Comparison of ENCODE assay signal across 21 mouse cellular contexts in genomic region chr8:124929006-124929405, GRCm38 (mm10). TPM values are rescaled to one million over a fixed set of nuclear protein-coding genes. Genes with fewer than 3 reads are reported as not detected.
DNase-seq lines count a peak whose midpoint lies in the region; ATAC-seq and TF ChIP-seq lines count a peak whose summit lies in the region.
"Had no signal": no experiment of that assay in that cellular context is flagged by ENCODE, and none has a peak within 500 bp of the region (broad histone marks: within the 10 kb centered on the region; RNA-seq: fewer than 3 reads in every experiment).

No protein-coding gene starts in this region.

- H3K4me3 ChIP-seq in heart, adult 2 months = no peak overlapping the region
- H3K4me3 ChIP-seq in heart, embryonic 16.5 days (ENCODE audit: low read length) = no peak overlapping the region
- H3K4me3 ChIP-seq: embryonic facial prominence, embryonic 15.5 days; erythroblast, embryonic 14.5 days; forebrain, embryonic 10.5 days; forebrain, embryonic 15.5 days; heart, embryonic 15.5 days; hindbrain, embryonic 10.5 days; intestine, embryonic 15.5 days had no signal

- H3K27ac ChIP-seq in heart, adult 2 months = peak overlapping the region; percentile 91
- no peak overlapping the region for H3K27ac ChIP-seq in heart, embryonic 16.5 days (ENCODE audit: low read length)
- H3K27ac ChIP-seq: embryonic facial prominence, embryonic 15.5 days; forebrain, embryonic 10.5 days; forebrain, embryonic 15.5 days; hindbrain, embryonic 10.5 days; hindbrain, embryonic 14.5 days; intestine, embryonic 15.5 days had no signal

- H3K4me1 ChIP-seq in heart, adult 2 months (ENCODE audit: control insufficient read depth, insufficient read depth, low read length) = peaks cover 45% of the 10 kb centered on the region
- H3K4me1 ChIP-seq in heart, embryonic 16.5 days (ENCODE audit: control insufficient read depth, insufficient read depth, low read length) = peaks cover 62% of the 10 kb centered on the region
- H3K4me1 ChIP-seq: forebrain, embryonic 10.5 days had no signal

- no peaks in the 10 kb centered on the region for H3K27me3 ChIP-seq in heart, adult 2 months (ENCODE audit: control insufficient read depth, insufficient read depth, low read length)
- no peaks in the 10 kb centered on the region for H3K27me3 ChIP-seq in heart, embryonic 16.5 days (ENCODE audit: control insufficient read depth, insufficient read depth, low read length)
- H3K27me3 ChIP-seq: embryonic facial prominence, embryonic 15.5 days; forebrain, embryonic 15.5 days; heart, embryonic 15.5 days; intestine, embryonic 15.5 days had no signal

- H3K36me3 ChIP-seq in heart, adult 2 months (ENCODE audit: control insufficient read depth, insufficient read depth, low read length) = peaks cover 3% of the 10 kb centered on the region
- 0 out of 2 replicates have a peak, but pooled peaks cover 2% of the 10 kb centered on the region for H3K36me3 ChIP-seq in heart, embryonic 16.5 days (ENCODE audit: control insufficient read depth, insufficient read depth)
- H3K36me3 ChIP-seq: forebrain, embryonic 15.5 days; heart, embryonic 15.5 days; intestine, embryonic 15.5 days had no signal

- peaks cover 4% of the 10 kb centered on the region; the same call in 1 of the 2 replicates for H3K79me2 ChIP-seq in heart, adult 2 months (replicated peaks; ENCODE audit: control insufficient read depth, insufficient read depth, low read length)

- intact Hi-C loops in heart, adult 2 months (cut with DNase I) = no loop called here
- intact Hi-C loops in heart, postnatal 36 days (cut with DNase I) = no loop called here
- intact Hi-C loops in heart, postnatal 10 days (cut with DNase I) = no loop called here

- peak overlapping the region; percentile 7; the same call in 1 of the 2 replicates for H3K9ac ChIP-seq in heart, adult 2 months (ENCODE audit: low read depth, low read length)
- 0 out of 2 replicates have a peak overlapping the region, but pooled peaks have one; percentile 38 for H3K9ac ChIP-seq in heart, embryonic 16.5 days (ENCODE audit: low read length)
- H3K9ac ChIP-seq: embryonic facial prominence, embryonic 15.5 days; forebrain, embryonic 15.5 days; heart, embryonic 15.5 days; hindbrain, embryonic 14.5 days; intestine, embryonic 15.5 days had no signal

- no peak overlapping the region for H3K4me2 ChIP-seq in heart, embryonic 16.5 days (ENCODE audit: low read depth, low read length)
- H3K4me2 ChIP-seq: embryonic facial prominence, embryonic 15.5 days; forebrain, embryonic 15.5 days; hindbrain, embryonic 14.5 days; intestine, embryonic 15.5 days had no signal

- no peak for ATAC-seq in heart, embryonic 16.5 days (replicated peaks; ENCODE audit: extremely low read depth, insufficient read depth, low FRiP score)
- ATAC-seq: forebrain, embryonic 15.5 days; intestine, embryonic 15.5 days had no signal

- no peak for DNase-seq in heart, adult 2 months
- no peak for DNase-seq in heart, postnatal 36 days
- no peak for DNase-seq in heart, postnatal 10 days
- DNase-seq in skeletal muscle tissue, adult 2 months (ENCODE audit: low read depth, low spot score) = peak; percentile 70
- DNase-seq in retina, postnatal 1 day = no peak
- DNase-seq: adrenal gland, adult 8-10 months; adrenal gland, postnatal 36 days; cerebellum, adult 11 months; cerebellum, adult 8-10 months; cerebellum, postnatal 14 days; embryo, embryonic 11 days; kidney, adult 18-20 months had no signal

- no peak for TF ChIP-seq CTCF in heart, adult 2 months (IDR thresholded peaks at IDR 0.05)

- no peak for TF ChIP-seq POLR2A in heart, adult 2 months (IDR thresholded peaks at IDR 0.05; ENCODE audit: insufficient read depth, low read depth, low read length)

- H3K9me3 ChIP-seq in heart, embryonic 16.5 days (replicated peaks; ENCODE audit: control insufficient read depth, low read length) = no peaks in the 10 kb centered on the region
- H3K9me3 ChIP-seq: embryonic facial prominence, embryonic 15.5 days; forebrain, embryonic 15.5 days; heart, embryonic 15.5 days; hindbrain, embryonic 10.5 days; intestine, embryonic 15.5 days had no signal

- no peak for TF ChIP-seq EP300 in heart, adult 2 months (IDR thresholded peaks at IDR 0.05; ENCODE audit: insufficient read depth, low read depth, low read length)

- 61% methylated on average over 11 of the region's 11 CpGs for WGBS in heart, adult 2 months
- WGBS in heart, embryonic 16.5 days = 67% methylated on average over 11 of the region's 11 CpGs

RNA-seq across cellular contexts. Expression of gene Egln1, which starts 20.1 kb away (rescaled TPM):
- 100 to 1,000 TPM; 331 to 374 TPM for total RNA-seq in heart, adult 2 months (2021)
- polyA plus RNA-seq in heart, adult 2 months (2012; rRNA removed) = 146 and 227 TPM in 2 replicates
- total RNA-seq in heart, postnatal 36 days (2021) = 100 to 1,000 TPM; 294 to 306 TPM
- 17.8 and 19.5 TPM in 2 replicates for polyA plus RNA-seq in heart, embryonic 16.5 days (2015; fragmentation: Nextera tagmentation; extraction: Ambion mirVana)
- total RNA-seq in heart, postnatal 10 days (2021) = 100 to 1,000 TPM; 136 to 143 TPM

RNA-seq across cellular contexts. Expression of gene Sprtn, which starts 31.3 kb away (rescaled TPM):
- total RNA-seq in heart, adult 2 months (2021) = 10 to 100 TPM; 10.3 TPM
- polyA plus RNA-seq in heart, adult 2 months (2012; rRNA removed) = 8.3 and 13.7 TPM in 2 replicates
- 10 to 100 TPM; 12.2 to 12.8 TPM for total RNA-seq in heart, postnatal 36 days (2021)
- polyA plus RNA-seq in heart, embryonic 16.5 days (2015; fragmentation: Nextera tagmentation; extraction: Ambion mirVana) = 8.3 and 8.5 TPM in 2 replicates
- total RNA-seq in heart, postnatal 10 days (2021) = 10 to 100 TPM; 16.0 to 18.9 TPM

RNA-seq across cellular contexts. Expression of gene Exoc8, which starts 31.5 kb away (rescaled TPM):
- total RNA-seq in heart, adult 2 months (2021) = 10 to 100 TPM; 18.8 to 20.2 TPM
- 6.8 and 9.7 TPM in 2 replicates for polyA plus RNA-seq in heart, adult 2 months (2012; rRNA removed)
- 10 to 100 TPM; 18.5 to 22.8 TPM for total RNA-seq in heart, postnatal 36 days (2021)
- polyA plus RNA-seq in heart, embryonic 16.5 days (2015; fragmentation: Nextera tagmentation; extraction: Ambion mirVana) = 6.9 and 7.3 TPM in 2 replicates
- total RNA-seq in heart, postnatal 10 days (2021) = 10 to 100 TPM; 19.5 to 20.5 TPM
